Mouse (Mus musculus): ENCODE results near the gene Plekhg3. TPM values are rescaled to one million over a fixed set of nuclear protein-coding genes. Genes with fewer than 3 reads are reported as not detected.
A peak's percentile ranks its signal among the peaks of the same experiment; 100 is the strongest.

Plekhg3 gene
- polyA plus RNA-seq, 1 experiment from 2014 or later, result 5.7 TPM

- no peak for ATAC-seq
- WGBS, result 88% methylated on average over 1 of the region's 1 CpGs
Observed at GRCm38 (mm10) chr12:76490798-76491197, 39.9 kb upstream of the Plekhg3 start.

GRCm38 (mm10) chr12:76493462-76493861 lies 37.2 kb upstream of the Plekhg3 start:
- no peak for TF ChIP-seq CTCF (IDR thresholded peaks at IDR 0.05; ENCODE audit: low read depth)
- Histone ChIP-seq H3K9ac (ENCODE audit: low read depth, low read length) (no peak overlapping the region), H3K36me3 (ENCODE audit: control insufficient read depth, insufficient read depth) (no peaks in the 10 kb centered on the region), H3K4me3 (ENCODE audit: low read depth, low read length) (no peak overlapping the region), H3K4me1 (replicated peaks; ENCODE audit: control insufficient read depth, insufficient read depth, low read length) (no peaks in the 10 kb centered on the region), H3K4me2 (replicated peaks; ENCODE audit: low read depth) (no peak overlapping the region), H3K27ac (ENCODE audit: low read depth, low read length) (no peak overlapping the region), H3K27me3 (replicated peaks; ENCODE audit: control insufficient read depth, insufficient read depth, low read length) (no peaks in the 10 kb centered on the region; the same call in 1 of the 2 replicates), H3K9me3 (ENCODE audit: control insufficient read depth) (no peaks in the 10 kb centered on the region)
- WGBS, result 32% methylated on average over 5 of the region's 5 CpGs
- ATAC-seq, result no peak

More at GRCm38 (mm10) chr12:76490798-76491197, 39.9 kb upstream of the Plekhg3 start:
- Histone ChIP-seq H3K4me3 (ENCODE audit: low read depth, low read length) (no peak overlapping the region), H3K9me3 (ENCODE audit: control insufficient read depth) (no peaks in the 10 kb centered on the region), H3K27ac (ENCODE audit: low read depth, low read length) (no peak overlapping the region), H3K9ac (ENCODE audit: low read depth, low read length) (no peak overlapping the region), H3K27me3 (replicated peaks; ENCODE audit: control insufficient read depth, insufficient read depth, low read length) (no peaks in the 10 kb centered on the region; the same call in 1 of the 2 replicates), H3K4me2 (replicated peaks; ENCODE audit: low read depth) (no peak overlapping the region), H3K4me1 (replicated peaks; ENCODE audit: control insufficient read depth, insufficient read depth, low read length) (no peaks in the 10 kb centered on the region), H3K36me3 (ENCODE audit: control insufficient read depth, insufficient read depth) (no peaks in the 10 kb centered on the region)
- TF ChIP-seq CTCF (IDR thresholded peaks at IDR 0.05; ENCODE audit: low read depth), result no peak

GRCm38 (mm10) chr12:76495381-76495780 lies 35.3 kb upstream of the Plekhg3 start:
- Histone ChIP-seq H3K4me2 (replicated peaks; ENCODE audit: low read depth) (no peak overlapping the region), H3K27ac (ENCODE audit: low read depth, low read length) (no peak overlapping the region), H3K4me3 (ENCODE audit: low read depth, low read length) (no peak overlapping the region), H3K27me3 (replicated peaks; ENCODE audit: control insufficient read depth, insufficient read depth, low read length) (no peaks in the 10 kb centered on the region; the same call in 1 of the 2 replicates), H3K9me3 (ENCODE audit: control insufficient read depth) (no peaks in the 10 kb centered on the region), H3K36me3 (ENCODE audit: control insufficient read depth, insufficient read depth) (no peaks in the 10 kb centered on the region), H3K9ac (ENCODE audit: low read depth, low read length) (no peak overlapping the region), H3K4me1 (replicated peaks; ENCODE audit: control insufficient read depth, insufficient read depth, low read length) (no peaks in the 10 kb centered on the region)
- WGBS, result 88% methylated on average over 4 of the region's 4 CpGs
- no peak for TF ChIP-seq CTCF (IDR thresholded peaks at IDR 0.05; ENCODE audit: low read depth)
- no peak for ATAC-seq

DNA sequence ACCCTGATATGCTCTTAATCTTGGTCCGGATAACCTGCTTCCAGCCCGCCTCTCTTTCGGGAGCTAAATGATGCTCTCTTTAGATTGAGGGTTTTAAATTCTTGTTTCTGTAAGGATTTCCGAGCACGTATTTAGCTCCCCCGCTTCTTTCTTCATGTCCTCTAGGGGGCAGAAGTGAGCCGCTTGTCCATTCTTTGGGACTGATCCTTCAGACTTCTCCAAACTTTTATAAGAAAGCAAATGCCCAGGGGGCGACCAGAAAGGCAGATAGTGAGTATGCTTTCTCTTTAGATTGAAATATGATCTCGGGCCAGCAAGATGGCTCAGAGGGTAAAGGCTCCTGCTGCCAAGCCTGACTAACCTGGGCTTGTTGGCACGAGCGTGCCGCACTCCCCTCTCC lies 34.4 kb upstream of the Plekhg3 start:
- Histone ChIP-seq H3K27ac (ENCODE audit: low read depth, low read length) (no peak overlapping the region), H3K9ac (ENCODE audit: low read depth, low read length) (no peak overlapping the region), H3K4me1 (replicated peaks; ENCODE audit: control insufficient read depth, insufficient read depth, low read length) (no peaks in the 10 kb centered on the region), H3K4me3 (ENCODE audit: low read depth, low read length) (no peak overlapping the region), H3K4me2 (replicated peaks; ENCODE audit: low read depth) (no peak overlapping the region; the same call in 1 of the 2 replicates), H3K9me3 (ENCODE audit: control insufficient read depth) (no peaks in the 10 kb centered on the region), H3K36me3 (ENCODE audit: control insufficient read depth, insufficient read depth) (no peaks in the 10 kb centered on the region), H3K27me3 (replicated peaks; ENCODE audit: control insufficient read depth, insufficient read depth, low read length) (no peaks in the 10 kb centered on the region; the same call in 1 of the 2 replicates)
- TF ChIP-seq CTCF (IDR thresholded peaks at IDR 0.05; ENCODE audit: low read depth), result peak; percentile 88
- ATAC-seq, result no peak
- WGBS, result 29% methylated on average over 12 of the region's 12 CpGs

DNA sequence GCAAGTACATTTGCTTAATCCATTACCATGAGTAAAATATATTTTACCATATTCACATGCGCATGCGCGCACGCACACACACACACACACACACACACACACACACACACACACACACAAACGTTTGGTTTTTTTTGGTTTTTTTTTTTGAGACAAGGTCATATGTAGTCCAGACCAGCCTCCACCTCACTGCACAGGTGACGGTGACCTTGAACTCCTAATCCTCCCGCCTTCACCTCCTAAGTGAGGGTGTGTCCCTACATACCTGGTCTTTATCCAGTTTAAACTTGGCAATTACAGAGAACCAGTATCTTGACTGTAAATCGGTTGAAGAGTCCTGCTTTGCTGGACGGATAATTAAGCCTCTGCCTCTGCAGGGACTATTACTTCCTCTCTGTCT lies 31.4 kb upstream of the Plekhg3 start:
- TF ChIP-seq CTCF (IDR thresholded peaks at IDR 0.05; ENCODE audit: low read depth), result no peak
- WGBS, result 69% methylated on average over 9 of the region's 9 CpGs
- Histone ChIP-seq H3K27me3 (replicated peaks; ENCODE audit: control insufficient read depth, insufficient read depth, low read length) (no peaks in the 10 kb centered on the region; the same call in 1 of the 2 replicates), H3K4me3 (ENCODE audit: low read depth, low read length) (no peak overlapping the region), H3K4me1 (replicated peaks; ENCODE audit: control insufficient read depth, insufficient read depth, low read length) (no peaks in the 10 kb centered on the region), H3K9ac (ENCODE audit: low read depth, low read length) (no peak overlapping the region), H3K9me3 (ENCODE audit: control insufficient read depth) (no peaks in the 10 kb centered on the region), H3K27ac (ENCODE audit: low read depth, low read length) (no peak overlapping the region), H3K36me3 (ENCODE audit: control insufficient read depth, insufficient read depth) (no peaks in the 10 kb centered on the region), H3K4me2 (replicated peaks; ENCODE audit: low read depth) (no peak overlapping the region)
- ATAC-seq, result no peak

GRCm38 (mm10) chr12:76500055-76500454 lies 30.6 kb upstream of the Plekhg3 start:
- Histone ChIP-seq H3K27me3 (replicated peaks; ENCODE audit: control insufficient read depth, insufficient read depth, low read length) (no peaks in the 10 kb centered on the region; the same call in 1 of the 2 replicates), H3K9ac (ENCODE audit: low read depth, low read length) (no peak overlapping the region), H3K27ac (ENCODE audit: low read depth, low read length) (no peak overlapping the region), H3K36me3 (ENCODE audit: control insufficient read depth, insufficient read depth) (no peaks in the 10 kb centered on the region), H3K4me1 (replicated peaks; ENCODE audit: control insufficient read depth, insufficient read depth, low read length) (no peaks in the 10 kb centered on the region), H3K9me3 (ENCODE audit: control insufficient read depth) (no peaks in the 10 kb centered on the region), H3K4me2 (replicated peaks; ENCODE audit: low read depth) (no peak overlapping the region), H3K4me3 (ENCODE audit: low read depth, low read length) (no peak overlapping the region)
- 81% methylated on average over 6 of the region's 6 CpGs for WGBS
- no peak for TF ChIP-seq CTCF (IDR thresholded peaks at IDR 0.05; ENCODE audit: low read depth)
- no peak for ATAC-seq

- H3K9me3 ChIP-seq (ENCODE audit: control insufficient read depth), result no peaks in the 10 kb centered on the region
- H3K27ac ChIP-seq (ENCODE audit: low read depth, low read length), result no peak overlapping the region
- TF ChIP-seq CTCF (IDR thresholded peaks at IDR 0.05; ENCODE audit: low read depth), result no peak
- ATAC-seq, result peak; percentile 54; the same call in 1 of the 2 replicates
- 42% methylated on average over 2 of the region's 3 CpGs for WGBS
- no peaks in the 10 kb centered on the region for H3K36me3 ChIP-seq (ENCODE audit: control insufficient read depth, insufficient read depth)
- H3K4me3 ChIP-seq (ENCODE audit: low read depth, low read length), result no peak overlapping the region
- H3K4me2 ChIP-seq (replicated peaks; ENCODE audit: low read depth), result no peak overlapping the region
- no peaks in the 10 kb centered on the region for H3K27me3 ChIP-seq (replicated peaks; ENCODE audit: control insufficient read depth, insufficient read depth, low read length)
- no peaks in the 10 kb centered on the region for H3K4me1 ChIP-seq (replicated peaks; ENCODE audit: control insufficient read depth, insufficient read depth, low read length)
- no peak overlapping the region for H3K9ac ChIP-seq (ENCODE audit: low read depth, low read length)
Observed at GRCm38 (mm10) chr12:76500896-76501295, 29.8 kb upstream of the Plekhg3 start.
